Mouse (Mus musculus): ENCODE data around the gene Prpf8. TPM values are rescaled to one million over a fixed set of nuclear protein-coding genes. Genes with fewer than 3 reads are reported as not detected.
"Not testable (repeated sequence)": the region's sequence is repeated elsewhere in the genome, so short reads cannot be mapped to it uniquely, and the experiment has no call there.

Prpf8 gene
- polyA plus RNA-seq, 1 experiment from 2014 or later = 47.3 TPM

- WGBS = 92% methylated on average over 8 of the region's 8 CpGs
- H3K9me3 ChIP-seq = no peaks in the 10 kb centered on the region
- no peak overlapping the region for H3K4me2 ChIP-seq
- H3K4me3 ChIP-seq = no peak overlapping the region
- peaks cover 45% of the 10 kb centered on the region for H3K36me3 ChIP-seq
- H3K4me1 ChIP-seq (replicated peaks) = peaks cover 49% of the 10 kb centered on the region
- H3K9ac ChIP-seq = no peak overlapping the region; the same call in 1 of the 2 replicates
- no peaks in the 10 kb centered on the region for H3K27me3 ChIP-seq
- ATAC-seq (ENCODE audit: low read depth) = no peak
- H3K27ac ChIP-seq (replicated peaks) = no peak overlapping the region
Observed at GRCm38 (mm10) chr11:75452081-75452480, 34.5 kb upstream of the Prpf8 start.

DNA sequence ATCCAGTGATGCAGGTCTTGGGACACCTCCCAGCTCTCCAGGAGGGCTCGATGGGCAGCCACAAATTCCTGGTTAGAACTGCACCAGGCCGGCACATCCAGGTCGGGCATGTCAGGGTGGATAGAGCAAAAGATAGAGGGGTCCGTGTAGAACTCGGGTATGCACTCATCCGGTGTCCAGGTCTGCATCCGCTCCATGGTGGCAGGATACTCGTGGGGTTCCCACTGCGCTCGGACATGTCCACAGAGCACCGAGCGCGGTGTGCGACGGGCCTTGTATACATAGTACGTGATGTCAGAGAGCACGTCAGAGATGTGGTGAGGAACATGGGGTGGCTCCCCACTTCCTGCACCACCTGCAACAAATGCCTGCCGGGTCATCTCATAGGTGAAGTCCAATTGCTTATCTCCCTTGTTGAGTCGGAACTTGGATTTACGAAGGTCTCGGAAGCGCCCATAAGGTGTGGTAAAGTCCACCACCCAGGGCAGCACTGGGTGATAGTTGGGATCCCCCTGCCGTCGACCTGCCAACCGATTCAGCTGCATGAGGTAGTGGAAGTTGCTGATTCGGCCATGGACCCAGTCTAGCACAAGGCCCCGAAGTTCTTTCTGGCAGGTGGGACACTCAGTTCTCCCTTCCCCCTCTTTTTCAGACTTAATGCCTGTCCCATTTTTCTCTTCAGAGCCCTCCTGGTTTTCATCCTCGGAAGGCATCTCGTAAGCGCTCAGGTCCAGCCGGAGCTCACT is 33.6 kb upstream of the Prpf8 start:
- Histone ChIP-seq H3K4me3 (peak overlapping the region; percentile 76; the same call in 1 of the 2 replicates), H3K9ac (0 out of 2 replicates have a peak overlapping the region, but pooled peaks have one; percentile 84), H3K4me2 (peak overlapping the region; percentile 100), H3K27ac (replicated peaks) (no peak overlapping the region), H3K36me3 (peaks cover 36% of the 10 kb centered on the region), H3K27me3 (no peaks in the 10 kb centered on the region), H3K9me3 (no peaks in the 10 kb centered on the region), H3K4me1 (replicated peaks) (peaks cover 49% of the 10 kb centered on the region)
- 95% methylated on average over 31 of the region's 31 CpGs for WGBS
- no peak for ATAC-seq (ENCODE audit: low read depth)

DNA sequence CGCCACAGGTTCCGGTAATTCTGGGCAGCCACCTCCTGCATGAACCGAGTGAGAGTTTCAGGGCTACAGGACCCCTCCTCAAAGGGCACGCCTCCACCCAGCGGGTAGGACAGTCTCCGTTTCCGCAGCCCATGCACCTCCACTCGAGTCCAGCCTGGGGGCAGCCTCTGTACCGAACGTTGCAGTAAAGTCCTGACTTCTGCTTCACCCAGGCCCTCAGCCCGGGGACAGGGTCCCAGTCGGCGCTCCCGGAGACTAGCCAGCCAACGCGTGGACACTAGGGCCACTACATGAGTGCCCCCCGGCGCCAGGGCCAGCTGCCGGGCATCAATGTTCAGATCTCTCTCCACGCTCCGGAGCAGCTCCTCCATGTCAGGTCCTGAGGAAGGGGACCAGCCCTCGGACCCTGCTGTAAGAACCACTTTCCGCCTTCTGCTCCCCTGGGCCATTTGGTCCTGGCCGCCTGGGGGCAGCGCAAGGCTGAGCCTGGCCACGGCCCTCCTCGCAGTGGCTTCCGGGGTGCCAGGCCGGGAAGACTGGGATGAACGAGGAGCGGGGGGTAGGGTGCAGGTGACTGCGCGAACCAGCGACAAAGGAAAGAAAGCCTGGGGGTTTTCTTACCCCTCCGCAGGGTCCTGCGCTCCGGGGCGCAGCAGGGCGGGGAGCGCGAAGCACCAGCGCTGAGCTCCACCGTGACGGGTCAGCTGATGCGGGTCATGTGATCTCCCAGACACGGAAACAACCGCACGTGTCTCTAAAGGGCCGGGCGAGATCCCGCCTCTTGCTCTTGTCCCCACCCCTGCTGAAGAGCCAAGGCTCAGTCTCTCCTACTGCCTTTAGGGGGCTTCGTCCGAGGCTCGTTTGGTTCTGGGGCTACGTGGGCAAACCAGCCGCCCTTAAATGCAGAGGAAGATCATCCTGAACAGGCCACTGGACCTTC is 32.4 kb upstream of the Prpf8 start, which contains the start of gene Wdr81:
Gene Wdr81, minus strand, starts transcription at position 727 of the 940 bp plus-strand sequence.
- Histone ChIP-seq H3K9me3 (no peaks in the 10 kb centered on the region), H3K27ac (replicated peaks) (peak within 1 kb of the TSS; percentile 64), H3K4me3 (peak within 1 kb of the TSS; percentile 76), H3K4me1 (replicated peaks) (peaks cover 49% of the 10 kb centered on the region), H3K9ac (peak within 1 kb of the TSS; percentile 84), H3K4me2 (peak within 1 kb of the TSS; percentile 100), H3K36me3 (peaks cover 23% of the 10 kb centered on the region), H3K27me3 (no peaks in the 10 kb centered on the region)
- peak; percentile 95 for ATAC-seq (ENCODE audit: low read depth)
- 2% methylated on average over 56 of the region's 56 CpGs for WGBS

DNA sequence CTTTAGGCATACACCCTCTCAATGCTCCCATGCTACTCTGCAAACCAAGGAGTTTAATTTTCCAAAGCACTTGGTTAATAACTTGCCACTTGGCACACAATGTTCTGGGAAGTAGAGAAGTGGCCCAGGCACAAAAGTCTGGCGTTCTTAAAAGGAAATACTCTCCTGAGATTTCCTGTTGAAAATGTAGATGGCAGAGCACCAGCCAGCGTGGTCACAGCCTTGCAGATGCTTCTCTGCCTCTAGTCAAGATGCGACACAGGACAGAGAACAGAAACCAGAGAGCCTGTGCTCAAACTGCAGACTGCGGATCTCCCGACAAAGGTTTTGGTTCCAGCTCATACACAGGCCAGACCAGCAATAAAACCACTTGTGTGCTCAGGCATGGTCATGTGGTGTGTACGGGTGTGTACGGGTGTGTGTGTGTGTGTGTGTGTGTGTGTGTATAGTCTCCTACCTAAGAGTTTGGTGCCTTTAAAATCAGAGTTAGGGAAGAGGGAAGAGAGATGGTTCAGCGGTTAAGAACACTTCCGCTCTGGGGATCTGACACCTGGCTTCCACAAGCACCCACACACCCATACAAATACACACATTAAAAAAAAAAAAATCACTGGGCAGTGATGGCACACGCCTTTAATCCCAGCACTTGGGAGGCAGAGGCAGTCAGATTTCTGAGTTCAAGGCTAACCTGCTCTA is 31.4 kb upstream of the Prpf8 start:
- Histone ChIP-seq H3K4me2 (peak overlapping the region; percentile 100), H3K36me3 (peaks cover 19% of the 10 kb centered on the region), H3K4me3 (peak overlapping the region; percentile 76), H3K27ac (replicated peaks) (peak overlapping the region; percentile 64), H3K9me3 (no peaks in the 10 kb centered on the region), H3K27me3 (no peaks in the 10 kb centered on the region), H3K9ac (peak overlapping the region; percentile 84), H3K4me1 (replicated peaks) (peaks cover 50% of the 10 kb centered on the region)
- 0 out of 2 replicates have a peak, but pooled peaks have one; percentile 0 for ATAC-seq (ENCODE audit: low read depth)
- 77% methylated on average over 10 of the region's 10 CpGs for WGBS

DNA sequence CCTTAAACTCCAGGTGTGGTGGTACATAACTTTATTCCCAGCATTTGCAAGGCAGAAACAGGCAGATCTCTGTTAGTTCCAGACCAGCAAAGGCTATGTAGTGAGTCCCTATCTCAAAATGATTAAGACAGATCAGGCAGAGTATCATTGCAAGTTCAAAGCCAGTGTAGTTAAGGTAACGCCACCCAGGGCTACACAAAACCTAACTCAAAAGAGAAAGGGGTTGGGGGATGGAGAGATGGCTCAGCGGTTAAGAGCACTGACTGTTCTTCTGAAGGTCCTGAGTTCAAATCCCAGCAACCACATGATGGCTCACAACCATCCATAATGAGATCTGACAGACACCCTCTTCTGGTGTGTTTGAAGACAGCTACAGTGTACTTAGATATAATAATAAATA is 30.6 kb upstream of the Prpf8 start:
- not testable (repeated sequence) for ATAC-seq (ENCODE audit: low read depth); H3K9me3 ChIP-seq; H3K4me2 ChIP-seq; H3K9ac ChIP-seq; H3K27ac ChIP-seq (replicated peaks); H3K4me3 ChIP-seq; H3K27me3 ChIP-seq
- peaks cover 48% of the 10 kb centered on the region for H3K4me1 ChIP-seq (replicated peaks)
- peaks cover 12% of the 10 kb centered on the region for H3K36me3 ChIP-seq
- 92% methylated on average over 2 of the region's 2 CpGs for WGBS

GRCm38 (mm10) chr11:75456440-75456871 is 30.2 kb upstream of the Prpf8 start:
- ATAC-seq (ENCODE audit: low read depth) = no peak
- Histone ChIP-seq H3K27ac (replicated peaks) (no peak overlapping the region), H3K4me3 (no peak overlapping the region), H3K36me3 (peaks cover 7% of the 10 kb centered on the region), H3K27me3 (no peaks in the 10 kb centered on the region), H3K9ac (no peak overlapping the region), H3K4me2 (no peak overlapping the region), H3K9me3 (no peaks in the 10 kb centered on the region), H3K4me1 (replicated peaks) (peaks cover 43% of the 10 kb centered on the region)
- 91% methylated on average over 7 of the region's 7 CpGs for WGBS

DNA sequence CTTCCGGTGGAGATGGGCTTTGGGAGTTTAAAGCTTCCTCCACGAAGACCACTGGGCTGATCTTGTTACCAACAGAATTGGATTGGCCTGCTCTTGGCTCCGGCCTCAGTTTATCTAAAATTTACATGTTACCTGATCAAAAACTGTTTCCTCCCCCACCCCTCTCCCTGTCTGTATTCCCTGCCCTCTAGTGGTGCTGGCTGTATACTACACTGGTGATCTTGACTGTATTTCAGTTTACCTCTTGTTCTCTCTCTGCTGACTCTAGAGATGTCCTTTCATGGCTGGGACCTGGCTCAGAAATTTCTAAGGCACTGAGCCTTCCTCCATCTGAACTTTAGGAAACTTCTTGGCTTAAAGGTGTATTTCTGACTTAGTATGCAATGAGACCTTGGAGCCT is 28.4 kb upstream of the Prpf8 start:
- Histone ChIP-seq H3K36me3 (no peaks in the 10 kb centered on the region), H3K4me1 (replicated peaks) (peaks cover 50% of the 10 kb centered on the region), H3K27me3 (no peaks in the 10 kb centered on the region), H3K9me3 (no peaks in the 10 kb centered on the region), H3K9ac (no peak overlapping the region), H3K4me2 (no peak overlapping the region), H3K4me3 (no peak overlapping the region), H3K27ac (replicated peaks) (no peak overlapping the region)
- WGBS = 22% methylated on average over 3 of the region's 3 CpGs
- no peak for ATAC-seq (ENCODE audit: low read depth)

DNA sequence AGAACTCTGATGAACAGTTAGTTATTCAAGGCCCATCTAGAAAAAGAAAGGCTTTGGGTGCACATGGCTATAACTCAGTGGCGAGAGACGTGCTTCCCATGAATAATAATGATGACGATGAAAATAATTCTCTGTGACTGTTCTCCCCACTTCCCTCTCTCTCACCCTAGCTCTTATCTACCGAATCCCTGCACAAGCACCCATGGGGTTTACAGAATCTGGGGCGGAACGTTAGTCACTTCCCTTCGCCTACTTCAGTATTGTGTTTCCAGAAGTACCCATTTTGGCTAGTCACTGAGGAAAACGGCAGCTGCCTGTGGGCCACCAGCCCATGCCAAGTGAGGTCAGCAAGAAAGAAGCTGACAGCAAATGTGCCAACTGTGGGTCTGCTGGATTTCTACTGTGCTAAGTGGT is 28.0 kb upstream of the Prpf8 start:
- WGBS = 80% methylated on average over 8 of the region's 8 CpGs
- Histone ChIP-seq H3K27me3 (no peaks in the 10 kb centered on the region), H3K4me3 (no peak overlapping the region), H3K4me2 (no peak overlapping the region), H3K9ac (no peak overlapping the region), H3K4me1 (replicated peaks) (peaks cover 50% of the 10 kb centered on the region), H3K9me3 (no peaks in the 10 kb centered on the region), H3K27ac (replicated peaks) (no peak overlapping the region), H3K36me3 (no peaks in the 10 kb centered on the region)
- no peak for ATAC-seq (ENCODE audit: low read depth)

GRCm38 (mm10) chr11:75459141-75459711 is 27.4 kb upstream of the Prpf8 start:
- no peaks in the 10 kb centered on the region for H3K36me3 ChIP-seq
- H3K9me3 ChIP-seq = no peaks in the 10 kb centered on the region
- no peaks in the 10 kb centered on the region for H3K27me3 ChIP-seq
- no peak overlapping the region for H3K4me3 ChIP-seq
- no peak overlapping the region for H3K9ac ChIP-seq
- H3K27ac ChIP-seq (replicated peaks) = 0 out of 2 replicates have a peak overlapping the region, but pooled peaks have one; percentile 91
- WGBS = 84% methylated on average over 5 of the region's 5 CpGs
- ATAC-seq (ENCODE audit: low read depth) = no peak
- peak overlapping the region; percentile 77 for H3K4me2 ChIP-seq
- peaks cover 44% of the 10 kb centered on the region for H3K4me1 ChIP-seq (replicated peaks)

DNA sequence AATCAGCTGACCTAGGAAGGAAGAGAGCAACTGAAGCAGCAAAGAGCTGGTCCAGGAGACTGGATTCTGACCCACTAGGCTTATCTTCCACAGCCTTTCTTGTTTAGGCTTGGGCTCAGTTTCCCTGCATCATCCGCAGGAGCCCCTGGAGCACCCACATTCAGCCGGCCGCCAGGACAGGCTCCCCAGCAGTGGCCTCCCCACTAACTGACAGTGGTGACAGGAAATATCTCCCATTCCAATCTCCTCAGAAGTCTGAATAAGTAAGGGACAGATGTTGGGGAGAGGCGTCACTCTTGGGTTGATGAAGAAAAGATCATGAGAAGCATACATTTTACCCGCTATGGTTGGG is 26.9 kb upstream of the Prpf8 start:
- Histone ChIP-seq H3K9me3 (no peaks in the 10 kb centered on the region), H3K4me1 (replicated peaks) (peaks cover 43% of the 10 kb centered on the region), H3K4me2 (peak overlapping the region; percentile 77), H3K36me3 (no peaks in the 10 kb centered on the region), H3K27me3 (no peaks in the 10 kb centered on the region), H3K27ac (replicated peaks) (peak overlapping the region; percentile 91), H3K4me3 (no peak overlapping the region), H3K9ac (no peak overlapping the region; the same call in 1 of the 2 replicates)
- 31% methylated on average over 5 of the region's 5 CpGs for WGBS
- ATAC-seq (ENCODE audit: low read depth) = no peak

DNA sequence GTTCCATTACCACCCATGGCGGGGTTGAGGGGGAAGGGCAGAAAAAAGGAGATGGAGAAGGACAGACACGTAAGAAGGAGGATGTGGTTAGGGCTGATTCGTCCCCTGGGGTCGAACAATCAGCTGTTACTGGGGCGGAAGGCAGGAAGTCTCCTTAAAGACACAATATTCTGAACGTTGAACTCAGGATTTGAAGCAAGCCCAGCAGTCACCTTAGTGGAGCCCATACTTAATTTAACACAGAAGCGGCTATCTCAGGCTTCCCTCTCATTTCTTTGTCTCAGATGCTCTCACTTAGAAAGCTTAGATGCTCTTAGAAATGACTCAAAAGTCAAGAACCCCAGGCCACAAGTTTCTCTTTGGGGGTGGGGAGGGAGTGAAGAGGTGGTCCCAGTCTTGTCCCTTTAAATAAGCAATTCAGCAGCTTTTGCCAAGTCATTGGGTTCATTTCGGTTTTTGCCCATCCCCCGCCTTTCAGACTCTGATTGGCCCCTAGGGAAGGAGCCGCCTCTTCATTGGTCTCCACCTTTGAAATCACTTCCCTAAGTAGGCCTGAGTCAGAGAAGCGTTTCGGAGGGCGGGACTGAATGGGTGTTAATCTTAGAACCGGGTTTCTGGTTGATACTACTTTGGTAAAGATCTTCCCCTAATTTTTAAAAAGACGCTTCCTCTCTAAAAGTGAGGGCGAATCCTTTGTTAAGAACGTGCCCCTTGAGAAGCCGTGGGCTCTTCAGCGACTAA is 26.3 kb upstream of the Prpf8 start:
- WGBS = 2% methylated on average over 19 of the region's 19 CpGs
- Histone ChIP-seq H3K27me3 (no peaks in the 10 kb centered on the region), H3K4me3 (peak overlapping the region; percentile 44), H3K27ac (replicated peaks) (peak overlapping the region; percentile 91), H3K4me2 (peak overlapping the region; percentile 77), H3K4me1 (replicated peaks) (peaks cover 38% of the 10 kb centered on the region), H3K36me3 (peaks cover 4% of the 10 kb centered on the region), H3K9ac (peak overlapping the region; percentile 63), H3K9me3 (no peaks in the 10 kb centered on the region)
- peak; percentile 19; the same call in 1 of the 2 replicates for ATAC-seq (ENCODE audit: low read depth)
